8 mouse cellular contexts compared by ENCODE assay signal in the genomic region with DNA sequence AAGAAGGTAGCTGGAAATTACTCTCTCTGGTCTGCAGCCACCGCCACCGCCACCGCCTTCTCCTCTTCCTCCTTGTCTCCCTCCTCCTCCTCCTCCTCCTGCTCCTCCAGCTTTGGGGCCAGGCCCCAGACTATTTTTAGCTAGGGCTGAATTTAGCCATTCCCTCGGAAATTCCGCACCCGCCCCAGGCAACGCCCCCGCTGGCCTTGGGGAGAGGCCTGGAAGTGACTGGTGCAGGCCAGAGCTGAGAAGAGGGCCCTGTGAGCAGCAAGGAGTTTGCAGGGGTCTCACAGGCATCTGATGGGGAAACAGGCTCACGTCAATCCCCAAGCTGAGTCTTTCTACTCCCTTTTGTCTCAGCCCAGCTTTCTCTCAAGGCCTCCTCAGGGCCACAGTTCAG. TPM values are rescaled to one million over a fixed set of nuclear protein-coding genes. Genes with fewer than 3 reads are reported as not detected.
DNase-seq lines count a peak whose midpoint lies in the region; ATAC-seq lines count a peak whose summit lies in the region.

No protein-coding gene starts in this region.

- WGBS in midbrain, embryonic 10.5 days = 50% methylated on average over 9 of the region's 9 CpGs
- 66% methylated on average over 9 of the region's 9 CpGs for WGBS in midbrain, embryonic 14.5 days
- 31% methylated on average over 9 of the region's 9 CpGs for WGBS in embryonic facial prominence, embryonic 14.5 days
- 17% methylated on average over 9 of the region's 9 CpGs for WGBS in kidney, embryonic 15.5 days

- H3K36me3 ChIP-seq in midbrain, embryonic 10.5 days = peaks cover 90% of the 10 kb centered on the region
- no peaks in the 10 kb centered on the region for H3K36me3 ChIP-seq in midbrain, embryonic 14.5 days (ENCODE audit: control insufficient read depth, insufficient read depth, low read length)
- peaks cover 33% of the 10 kb centered on the region for H3K36me3 ChIP-seq in embryonic facial prominence, embryonic 14.5 days (ENCODE audit: control insufficient read depth, insufficient read depth, low read length)
- peaks cover 56% of the 10 kb centered on the region for H3K36me3 ChIP-seq in kidney, embryonic 15.5 days

- intact Hi-C loops in left cerebral cortex, postnatal 36 days (cut with DNase I) = no loop called here

- H3K9ac ChIP-seq in midbrain, embryonic 14.5 days (replicated peaks; ENCODE audit: low read length) = no peak overlapping the region
- peak overlapping the region; percentile 41 for H3K9ac ChIP-seq in embryonic facial prominence, embryonic 14.5 days (ENCODE audit: low read depth, low read length)
- peak overlapping the region; percentile 27; the same call in 1 of the 2 replicates for H3K9ac ChIP-seq in kidney, embryonic 15.5 days

- no peaks in the 10 kb centered on the region for H3K9me3 ChIP-seq in midbrain, embryonic 10.5 days (replicated peaks)
- H3K9me3 ChIP-seq in midbrain, embryonic 14.5 days (ENCODE audit: control insufficient read depth, low read length) = no peaks in the 10 kb centered on the region
- H3K9me3 ChIP-seq in embryonic facial prominence, embryonic 14.5 days (ENCODE audit: control insufficient read depth, low read length) = no peaks in the 10 kb centered on the region
- H3K9me3 ChIP-seq in kidney, embryonic 15.5 days (replicated peaks) = no peaks in the 10 kb centered on the region

- peak overlapping the region; percentile 67 for H3K27ac ChIP-seq in midbrain, embryonic 10.5 days (replicated peaks)
- H3K27ac ChIP-seq in midbrain, embryonic 14.5 days (replicated peaks; ENCODE audit: low read depth, low read length) = no peak overlapping the region
- H3K27ac ChIP-seq in embryonic facial prominence, embryonic 14.5 days (replicated peaks; ENCODE audit: low read depth, low read length) = peak overlapping the region; percentile 65
- H3K27ac ChIP-seq in kidney, embryonic 15.5 days = peak overlapping the region; percentile 93

- no peaks in the 10 kb centered on the region for H3K27me3 ChIP-seq in midbrain, embryonic 10.5 days (ENCODE audit: low read depth, poor library complexity, severe bottlenecking)
- H3K27me3 ChIP-seq in midbrain, embryonic 14.5 days (ENCODE audit: control insufficient read depth, insufficient read depth, low read length) = no peaks in the 10 kb centered on the region
- H3K27me3 ChIP-seq in embryonic facial prominence, embryonic 14.5 days (replicated peaks; ENCODE audit: control insufficient read depth, insufficient read depth, low read length) = no peaks in the 10 kb centered on the region
- no peaks in the 10 kb centered on the region for H3K27me3 ChIP-seq in kidney, embryonic 15.5 days

- H3K4me1 ChIP-seq in midbrain, embryonic 10.5 days = peaks cover 68% of the 10 kb centered on the region
- H3K4me1 ChIP-seq in midbrain, embryonic 14.5 days (ENCODE audit: control insufficient read depth, insufficient read depth, low read length) = 0 out of 2 replicates have a peak, but pooled peaks cover 5% of the 10 kb centered on the region
- peaks cover 39% of the 10 kb centered on the region for H3K4me1 ChIP-seq in embryonic facial prominence, embryonic 14.5 days (ENCODE audit: control insufficient read depth, insufficient read depth, low read length)
- peaks cover 97% of the 10 kb centered on the region for H3K4me1 ChIP-seq in kidney, embryonic 15.5 days

- H3K4me2 ChIP-seq in midbrain, embryonic 14.5 days (ENCODE audit: low read length) = no peak overlapping the region
- peak overlapping the region; percentile 32; the same call in 1 of the 2 replicates for H3K4me2 ChIP-seq in embryonic facial prominence, embryonic 14.5 days (ENCODE audit: low read depth, low read length)
- peak overlapping the region; percentile 42 for H3K4me2 ChIP-seq in kidney, embryonic 15.5 days

- 0 out of 2 replicates have a peak overlapping the region, but pooled peaks have one; percentile 12 for H3K4me3 ChIP-seq in midbrain, embryonic 10.5 days
- no peak overlapping the region for H3K4me3 ChIP-seq in midbrain, embryonic 14.5 days (replicated peaks; ENCODE audit: low read depth, low read length)
- no peak overlapping the region for H3K4me3 ChIP-seq in embryonic facial prominence, embryonic 14.5 days (ENCODE audit: low read depth, low read length)
- no peak overlapping the region; the same call in 1 of the 2 replicates for H3K4me3 ChIP-seq in kidney, embryonic 15.5 days (replicated peaks)

- no peak for ATAC-seq in midbrain, embryonic 14.5 days (ENCODE audit: low FRiP score, low TSS enrichment)
- no peak for ATAC-seq in embryonic facial prominence, embryonic 14.5 days (ENCODE audit: low read depth)
- ATAC-seq in kidney, embryonic 15.5 days (replicated peaks; ENCODE audit: low FRiP score) = peak; percentile 37; the same call in 1 of the 2 replicates

- no peak for DNase-seq in midbrain, embryonic 10.5 days (ENCODE audit: low spot score)
- no peak for DNase-seq in midbrain, embryonic 14.5 days
- DNase-seq in embryonic facial prominence, embryonic 14.5 days (ENCODE audit: low spot score) = peak; percentile 65
- peak; percentile 64 for DNase-seq in lung, postnatal 25 days (ENCODE audit: low spot score)
- DNase-seq in layer of hippocampus, postnatal 10 days (ENCODE audit: low spot score in 2 of 2) = no peak
- no peak for DNase-seq in left cerebral cortex, postnatal 36 days (ENCODE audit: low spot score in 2 of 2)
- DNase-seq in cerebellum, adult 9-11 months = no peak

RNA-seq across cellular contexts. Expression of gene Arhgef17, which starts 13.7 kb away (rescaled TPM):
- polyA plus RNA-seq in midbrain, embryonic 10.5 days (2016; fragmentation: Nextera tagmentation; extraction: Ambion mirVana) = 6.4 and 7.1 TPM in 2 replicates
- 12.1 and 13.2 TPM in 2 replicates for polyA plus RNA-seq in midbrain, embryonic 14.5 days (2014; fragmentation: Nextera tagmentation; extraction: Ambion mirVana)
- polyA plus RNA-seq in embryonic facial prominence, embryonic 14.5 days (2014; fragmentation: Nextera tagmentation; extraction: Ambion mirVana) = 16.3 and 16.8 TPM in 2 replicates
- 9.1 and 12.2 TPM in 2 replicates for polyA plus RNA-seq in kidney, embryonic 15.5 days (2015; fragmentation: Nextera tagmentation; extraction: Ambion mirVana)
- 10 to 100 TPM; 76.5 to 81.6 TPM for total RNA-seq in layer of hippocampus, postnatal 10 days (2021)
- 100 to 1,000 TPM; 128 to 134 TPM for total RNA-seq in left cerebral cortex, postnatal 36 days (2021)

RNA-seq across cellular contexts. Expression of gene Relt, which starts 54.9 kb away (rescaled TPM):
- 4.3 and 5.2 TPM in 2 replicates for polyA plus RNA-seq in midbrain, embryonic 10.5 days (2016; fragmentation: Nextera tagmentation; extraction: Ambion mirVana)
- 3.9 and 4.5 TPM in 2 replicates for polyA plus RNA-seq in midbrain, embryonic 14.5 days (2014; fragmentation: Nextera tagmentation; extraction: Ambion mirVana)
- 4.1 and 4.6 TPM in 2 replicates for polyA plus RNA-seq in embryonic facial prominence, embryonic 14.5 days (2014; fragmentation: Nextera tagmentation; extraction: Ambion mirVana)
- 3.8 and 4.9 TPM in 2 replicates for polyA plus RNA-seq in kidney, embryonic 15.5 days (2015; fragmentation: Nextera tagmentation; extraction: Ambion mirVana)
- total RNA-seq in layer of hippocampus, postnatal 10 days (2021) = 1 to 10 TPM; 8.1 to 9.7 TPM
- 10 to 100 TPM; 15.1 to 17.0 TPM for total RNA-seq in left cerebral cortex, postnatal 36 days (2021)

RNA-seq across cellular contexts. Expression of gene P2ry6, which starts 56.3 kb away (rescaled TPM):
- polyA plus RNA-seq in midbrain, embryonic 10.5 days (2016; fragmentation: Nextera tagmentation; extraction: Ambion mirVana) = 1.8 and 2.4 TPM in 2 replicates
- polyA plus RNA-seq in midbrain, embryonic 14.5 days (2014; fragmentation: Nextera tagmentation; extraction: Ambion mirVana) = 1.8 and 2.7 TPM in 2 replicates
- polyA plus RNA-seq in embryonic facial prominence, embryonic 14.5 days (2014; fragmentation: Nextera tagmentation; extraction: Ambion mirVana) = 6.9 and 7.3 TPM in 2 replicates
- polyA plus RNA-seq in kidney, embryonic 15.5 days (2015; fragmentation: Nextera tagmentation; extraction: Ambion mirVana) = 5.2 TPM in 2 replicates
- 1 to 10 TPM; 4.0 TPM for total RNA-seq in layer of hippocampus, postnatal 10 days (2021)
- total RNA-seq in left cerebral cortex, postnatal 36 days (2021) = 1 to 10 TPM; 3.3 to 3.8 TPM

Comparison
In these comparisons a context has a peak if more than half of its experiments do, and no peak if none do; other contexts are left out.
1. DNase-seq: peak in embryonic facial prominence, embryonic 14.5 days (single experiment) and lung, postnatal 25 days (single experiment); none in midbrain, embryonic 10.5 days (single experiment), midbrain, embryonic 14.5 days (single experiment), layer of hippocampus, postnatal 10 days (0 of 2), left cerebral cortex, postnatal 36 days (0 of 2) and cerebellum, adult 9-11 months (single experiment).